In genomic region chr1:132335378-132335965, GRCm38 (mm10) we compare ENCODE assay signal across 7 mouse cellular contexts. TPM values are rescaled to one million over a fixed set of nuclear protein-coding genes. Genes with fewer than 3 reads are reported as not detected.
A peak's percentile ranks its signal among the peaks of the same experiment; 100 is the strongest.
DNase-seq lines count a peak whose midpoint lies in the region; ATAC-seq and TF ChIP-seq lines count a peak whose summit lies in the region.

No protein-coding gene starts in this region.

- ATAC-seq in hindbrain, postnatal 0 days: no peak; the same call in 1 of the 2 replicates

- TF ChIP-seq POLR2A in thymus, adult 2 months (IDR thresholded peaks at IDR 0.05; ENCODE audit: control insufficient read depth, extremely low read depth, insufficient read depth, low read length, poor library complexity): no peak

- WGBS in hindbrain, postnatal 0 days: 26% methylated on average over 12 of the region's 12 CpGs
- WGBS in thymus, adult 2 months: 82% methylated on average over 12 of the region's 12 CpGs

- H3K4me3 ChIP-seq in hindbrain, postnatal 0 days (ENCODE audit: low read length): no peak overlapping the region
- H3K4me3 ChIP-seq in thymus, adult 2 months (ENCODE audit: control insufficient read depth, insufficient read depth, low read length): no peak overlapping the region

- no peak overlapping the region for H3K4me2 ChIP-seq in hindbrain, postnatal 0 days (ENCODE audit: low read depth, low read length)

- no peak for TF ChIP-seq CTCF in hindbrain, postnatal 0 days (IDR thresholded peaks at IDR 0.05; ENCODE audit: low read depth)
- no peak for TF ChIP-seq CTCF in thymus, adult 2 months (IDR thresholded peaks at IDR 0.05; ENCODE audit: borderline replicate concordance, control insufficient read depth, extremely low read depth, insufficient read depth, low read length, poor library complexity)

- peaks cover 4% of the 10 kb centered on the region; the same call in 1 of the 2 replicates for H3K36me3 ChIP-seq in hindbrain, postnatal 0 days (ENCODE audit: insufficient read depth, low read length)
- no peaks in the 10 kb centered on the region for H3K36me3 ChIP-seq in thymus, adult 2 months (ENCODE audit: control insufficient read depth, insufficient read depth, low read length)

- H3K27me3 ChIP-seq in hindbrain, postnatal 0 days (ENCODE audit: insufficient read depth, low read length): no peaks in the 10 kb centered on the region
- no peaks in the 10 kb centered on the region for H3K27me3 ChIP-seq in thymus, adult 2 months (ENCODE audit: control insufficient read depth, insufficient read depth, low read length)

- peak; percentile 98 for DNase-seq in Muller cell, postnatal 12 days (ENCODE audit: inconsistent ontology term)
- DNase-seq in embryo, embryonic 10.5 days (ENCODE audit: low spot score): peak; percentile 63
- peak; percentile 38 for DNase-seq in hindbrain, postnatal 0 days (ENCODE audit: low spot score)
- DNase-seq in mesoderm, embryonic 11.5 days (ENCODE audit: low read depth, low spot score): peak; percentile 76
- no peak for DNase-seq in left cerebral cortex, adult 11 months (ENCODE audit: low spot score)
- no peak for DNase-seq in natural killer cell, adult 2 months (ENCODE audit: low spot score in 2 of 2)
- no peak for DNase-seq in thymus, adult 2 months

- H3K27ac ChIP-seq in hindbrain, postnatal 0 days: no peak overlapping the region
- H3K27ac ChIP-seq in thymus, adult 2 months (ENCODE audit: control insufficient read depth, insufficient read depth, low read length): no peak overlapping the region

- no peaks in the 10 kb centered on the region for H3K9me3 ChIP-seq in hindbrain, postnatal 0 days (ENCODE audit: low read length)

- H3K4me1 ChIP-seq in hindbrain, postnatal 0 days (ENCODE audit: insufficient read depth, low read length): 0 out of 2 replicates have a peak, but pooled peaks cover 8% of the 10 kb centered on the region
- peaks cover 10% of the 10 kb centered on the region for H3K4me1 ChIP-seq in thymus, adult 2 months (replicated peaks; ENCODE audit: control insufficient read depth, insufficient read depth, low read length)

- H3K9ac ChIP-seq in hindbrain, postnatal 0 days (replicated peaks; ENCODE audit: low read length): no peak overlapping the region

RNA-seq across cellular contexts. Expression of gene Nuak2, which starts 19.5 kb away (rescaled TPM):
- 6.2 and 7.7 TPM in 2 replicates for total RNA-seq in hindbrain, postnatal 0 days (2014; rRNA removed)
- 7.4 and 7.9 TPM in 2 replicates for polyA plus RNA-seq in hindbrain, postnatal 0 days (2015; fragmentation: Nextera tagmentation; extraction: Ambion mirVana)
- polyA plus RNA-seq in thymus, adult 2 months (2012; rRNA removed): 5.6 and 5.7 TPM in 2 replicates

RNA-seq across cellular contexts. Expression of gene Klhdc8a, which starts 37.0 kb away (rescaled TPM):
- total RNA-seq in hindbrain, postnatal 0 days (2014; rRNA removed): 23.0 and 26.0 TPM in 2 replicates
- polyA plus RNA-seq in hindbrain, postnatal 0 days (2015; fragmentation: Nextera tagmentation; extraction: Ambion mirVana): 11.2 and 11.7 TPM in 2 replicates
- polyA plus RNA-seq in thymus, adult 2 months (2012; rRNA removed): 5.5 and 6.6 TPM in 2 replicates

RNA-seq across cellular contexts. Expression of gene Tmcc2, which starts 55.6 kb away (rescaled TPM):
- total RNA-seq in hindbrain, postnatal 0 days (2014; rRNA removed): 138 and 151 TPM in 2 replicates
- 33.5 and 34.0 TPM in 2 replicates for polyA plus RNA-seq in hindbrain, postnatal 0 days (2015; fragmentation: Nextera tagmentation; extraction: Ambion mirVana)
- polyA plus RNA-seq in thymus, adult 2 months (2012; rRNA removed): 4.1 and 5.3 TPM in 2 replicates

Comparison
In these comparisons a context has a peak if more than half of its experiments do, and no peak if none do; other contexts are left out.
1. DNase-seq: peak in Muller cell, postnatal 12 days (single experiment), embryo, embryonic 10.5 days (single experiment), hindbrain, postnatal 0 days (single experiment) and mesoderm, embryonic 11.5 days (single experiment); none in left cerebral cortex, adult 11 months (single experiment), natural killer cell, adult 2 months (0 of 2) and thymus, adult 2 months (single experiment).